Mouse (Mus musculus): ENCODE data around the gene Gpc4.

The Gpc4 gene

DNA sequence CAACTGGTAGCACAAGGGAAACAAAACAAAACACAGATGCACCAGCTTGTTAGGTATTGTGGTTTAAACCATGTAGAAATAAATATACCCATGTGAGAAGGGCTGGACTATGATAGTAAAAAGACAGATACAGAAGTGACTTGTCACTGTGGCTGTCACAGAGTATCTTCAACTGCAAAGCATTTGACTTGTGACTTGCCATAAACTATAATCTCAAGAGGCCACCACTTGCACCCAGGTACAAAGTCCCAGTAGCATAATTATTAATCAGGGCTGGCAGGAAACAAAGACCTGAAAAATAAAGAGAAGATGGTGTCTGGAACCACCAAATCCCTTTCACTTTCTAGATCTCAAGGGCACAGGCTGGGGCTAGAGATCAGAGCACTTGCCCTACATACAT, 19.5 kb downstream of the Gpc4 start:
- DNase-seq (ENCODE audit: low spot score): no peak

DNA sequence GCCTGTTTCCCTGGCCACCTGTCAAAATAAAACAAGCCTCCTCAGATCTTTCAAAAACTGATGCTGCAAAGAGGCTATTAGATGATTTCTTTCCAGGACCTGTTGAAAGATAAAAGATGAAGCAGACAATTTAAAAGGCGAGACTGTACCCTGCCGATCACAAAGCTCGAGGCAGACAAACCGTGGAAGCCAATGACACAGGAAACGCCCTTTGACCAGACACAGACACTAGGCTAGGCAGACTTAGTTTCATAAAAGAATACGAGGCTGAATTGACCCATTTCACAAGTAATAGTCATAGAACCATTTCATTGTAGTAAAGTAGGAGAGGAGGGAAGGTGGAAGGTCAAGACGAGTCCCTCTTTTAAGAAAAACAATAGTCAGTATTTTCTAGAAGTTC, 20.6 kb downstream of the Gpc4 start:
- no peak for DNase-seq (ENCODE audit: low spot score)

DNA sequence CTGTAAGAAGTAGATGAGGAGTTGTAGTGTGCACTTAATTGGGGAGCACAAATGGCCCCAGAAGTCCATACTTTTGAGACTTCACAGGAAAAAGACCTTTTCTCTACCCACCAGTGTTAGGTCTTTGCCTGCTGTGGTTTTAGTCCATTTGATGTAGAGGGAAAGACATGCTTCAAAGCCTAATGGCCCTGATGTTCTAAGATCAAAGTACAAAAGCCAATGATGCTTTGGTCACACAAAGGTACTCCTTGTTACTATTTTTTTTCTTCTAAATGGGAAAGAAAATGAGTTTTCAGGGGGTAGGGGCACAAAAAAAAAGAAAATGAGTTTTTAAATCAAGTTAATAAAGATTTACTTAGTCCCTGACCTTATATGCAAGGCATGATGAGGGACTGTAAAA, 24.7 kb downstream of the Gpc4 start:
- DNase-seq (ENCODE audit: low spot score): no peak

DNA sequence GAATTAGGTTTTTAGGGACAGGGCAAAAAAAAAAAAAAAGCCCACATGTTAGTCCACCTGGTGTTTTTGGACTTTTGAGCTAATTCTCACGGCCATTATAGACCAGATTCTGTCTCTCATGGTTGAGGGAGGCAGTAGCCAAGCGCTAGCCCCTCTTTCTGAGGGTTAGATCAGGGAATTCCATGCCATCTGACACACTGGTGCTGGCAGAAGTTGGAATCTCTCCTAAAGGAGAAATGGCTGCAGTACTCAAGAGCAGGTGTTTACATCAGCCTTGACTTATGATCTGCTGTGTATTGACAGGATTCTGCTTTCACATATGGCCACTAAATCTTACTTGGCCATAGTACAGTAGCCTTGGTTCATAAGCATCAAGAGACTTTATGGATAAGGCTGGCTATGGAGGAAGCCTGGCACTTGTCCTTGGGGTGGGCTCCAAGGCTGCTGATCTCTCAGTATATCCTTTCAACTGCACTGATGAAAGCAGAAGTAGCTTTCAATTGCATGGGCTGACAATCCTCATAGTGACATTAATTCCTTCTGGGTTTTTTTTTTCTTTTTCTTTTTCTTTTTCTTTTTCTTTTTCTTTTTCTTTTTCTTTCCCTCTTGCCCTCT, 26.5 kb downstream of the Gpc4 start:
- DNase-seq (ENCODE audit: low spot score): no peak

DNA sequence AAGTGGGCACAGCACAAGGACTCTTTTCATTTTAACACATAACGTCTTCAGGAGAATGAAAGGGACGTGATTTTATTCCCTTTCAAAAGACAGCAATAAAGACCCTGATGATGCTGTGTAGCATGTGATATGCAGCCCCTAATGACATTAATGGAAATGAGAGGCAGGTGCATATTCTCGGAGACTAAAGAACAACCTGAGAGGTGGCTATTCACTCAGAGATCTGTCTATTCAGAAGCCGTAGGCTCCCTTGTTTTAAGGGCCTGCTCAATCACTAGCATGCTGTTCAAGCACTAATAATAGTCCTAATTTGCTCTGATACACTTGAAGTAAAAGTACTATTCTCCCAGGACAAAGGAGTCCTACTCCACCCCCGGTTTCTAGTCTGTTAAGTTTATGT, 27.0 kb downstream of the Gpc4 start:
- no peak for DNase-seq (ENCODE audit: low spot score)

DNA sequence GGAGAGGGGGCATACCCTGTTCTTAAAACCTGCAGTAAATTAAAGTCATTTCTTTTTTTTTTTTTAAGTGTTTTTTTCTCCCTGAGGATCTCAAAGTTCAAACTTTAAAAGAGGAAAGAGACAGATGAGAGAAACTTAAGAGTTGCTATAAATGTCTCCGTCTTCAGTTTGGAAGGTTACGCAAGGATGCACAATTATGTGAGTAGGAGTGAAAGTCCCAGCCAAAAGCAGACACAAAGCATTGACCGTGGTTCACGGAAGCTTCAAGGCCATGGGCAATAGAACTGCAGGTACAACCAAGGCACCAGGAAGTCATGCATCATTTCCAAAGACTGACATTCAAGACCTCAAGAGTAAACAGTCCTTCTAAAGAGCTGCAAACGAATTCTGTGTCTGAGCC, 28.5 kb downstream of the Gpc4 start:
- no peak for DNase-seq (ENCODE audit: low spot score)

DNA sequence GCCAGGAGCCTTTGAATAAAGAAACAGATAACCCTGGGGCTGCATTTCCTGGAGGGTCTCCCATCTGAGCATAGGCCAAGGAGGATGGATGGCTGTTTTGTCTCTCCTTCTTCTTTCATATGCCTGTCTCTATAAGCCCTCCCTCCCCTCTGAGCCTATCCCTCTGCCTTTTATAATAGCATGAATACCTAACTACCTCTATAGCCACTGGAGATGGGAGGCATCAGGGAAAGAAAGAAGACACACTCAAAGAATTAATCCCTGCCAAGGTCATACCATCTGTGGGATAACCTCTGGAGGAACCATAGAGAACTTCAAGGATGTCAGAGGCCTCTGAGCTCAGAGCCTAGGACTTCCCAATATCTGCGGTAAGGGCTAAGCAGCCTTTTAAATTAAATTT, 35.4 kb downstream of the Gpc4 start:
- DNase-seq (ENCODE audit: low spot score): no peak

DNA sequence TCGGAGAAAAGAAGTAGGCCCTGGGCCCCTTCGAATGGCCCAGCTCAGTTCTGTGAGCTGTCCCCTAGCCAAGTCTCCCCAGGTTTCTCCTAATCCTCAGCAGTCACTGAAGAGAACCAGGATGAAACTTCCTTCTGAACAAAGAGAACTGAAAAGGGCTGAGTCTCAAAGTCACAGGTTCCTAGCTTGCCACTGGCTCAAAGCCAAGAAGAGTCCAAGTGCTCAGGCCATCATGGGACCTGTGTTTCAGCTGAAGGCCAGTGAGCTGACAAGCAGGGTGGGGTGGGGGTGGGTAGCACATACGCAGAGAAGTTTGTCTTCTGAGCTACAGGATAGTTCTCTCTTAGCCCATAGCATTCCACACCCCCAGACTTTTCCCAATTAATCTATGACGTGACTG, 36.3 kb downstream of the Gpc4 start:
- DNase-seq (ENCODE audit: low spot score): no peak

DNA sequence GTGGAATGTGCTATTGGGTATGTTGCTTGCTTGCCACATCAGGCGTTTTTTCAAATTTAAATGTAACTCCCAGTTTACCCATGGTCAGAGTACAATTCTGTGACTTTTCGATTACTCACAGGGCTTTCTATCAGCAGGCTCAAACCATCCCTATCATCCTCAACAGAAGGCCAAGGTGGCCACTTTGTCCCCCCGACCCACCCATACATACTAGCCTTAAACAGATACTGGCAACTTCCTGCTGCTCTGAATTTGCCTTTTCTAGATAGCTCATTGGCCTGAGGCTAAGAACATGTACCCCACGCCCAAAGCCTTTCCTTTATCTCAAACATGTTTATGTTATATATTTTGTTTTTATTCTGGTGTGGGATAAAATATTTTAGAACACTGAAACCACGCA, 51.4 kb downstream of the Gpc4 start:
- DNase-seq (ENCODE audit: low spot score): no peak

DNA sequence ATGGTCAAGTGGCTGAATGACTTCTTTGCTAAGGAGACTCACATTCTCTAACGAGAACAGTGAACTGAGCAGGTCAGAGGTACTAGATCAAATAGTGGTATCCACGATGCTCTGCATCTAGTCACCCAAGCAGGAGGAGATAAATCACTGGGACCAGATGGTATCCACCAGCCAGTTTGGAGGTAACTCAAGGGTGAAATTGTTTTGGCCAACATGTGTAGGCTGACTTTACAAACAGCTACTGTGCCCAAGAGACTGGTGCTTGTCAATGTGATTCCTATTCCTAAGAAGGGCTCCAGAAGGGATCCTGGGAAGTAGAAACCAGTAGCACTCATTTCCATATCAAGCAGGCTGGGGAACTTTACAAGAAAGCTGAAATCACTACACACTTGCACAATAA, 55.4 kb downstream of the Gpc4 start:
- no peak for DNase-seq (ENCODE audit: low spot score)

DNA sequence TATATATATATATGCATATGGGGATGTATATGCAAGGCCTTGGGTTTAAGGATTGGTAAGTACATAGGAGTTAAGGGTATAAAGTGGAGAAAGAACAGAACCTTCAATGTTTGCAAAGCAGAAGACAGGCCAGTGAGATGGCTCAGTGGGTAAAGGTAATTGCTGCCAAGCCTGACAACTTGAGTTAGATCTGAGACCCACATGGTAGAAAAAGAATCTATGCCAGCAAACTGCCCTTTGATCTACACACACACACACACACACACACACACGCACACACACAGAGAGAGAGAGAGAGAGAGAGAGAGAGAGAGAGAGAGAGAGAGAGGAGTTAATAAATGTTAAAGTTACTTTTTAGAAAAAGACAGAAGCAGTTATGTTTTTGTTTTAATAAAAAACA, 56.1 kb downstream of the Gpc4 start:
- no peak for DNase-seq (ENCODE audit: low spot score)

DNA sequence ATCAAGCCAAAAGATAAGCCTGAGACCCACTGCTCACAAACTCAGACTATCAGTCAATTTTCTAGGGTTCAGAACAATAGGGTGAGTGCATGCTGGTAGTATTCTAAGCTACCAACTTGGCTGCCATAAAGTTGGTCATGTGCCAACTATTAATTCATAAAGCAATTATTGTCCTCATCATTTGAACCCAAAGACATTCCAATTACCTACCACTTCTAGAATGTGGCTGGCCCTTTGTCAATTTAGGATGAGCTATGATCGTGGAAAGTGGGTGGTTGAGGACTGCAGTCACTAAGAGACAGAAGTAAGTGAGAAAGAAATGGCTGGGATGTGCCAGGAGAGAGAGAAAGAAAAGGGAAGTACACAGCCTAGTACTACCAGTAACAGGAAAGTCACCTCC, 61.3 kb downstream of the Gpc4 start:
- DNase-seq (ENCODE audit: low spot score): no peak

DNA sequence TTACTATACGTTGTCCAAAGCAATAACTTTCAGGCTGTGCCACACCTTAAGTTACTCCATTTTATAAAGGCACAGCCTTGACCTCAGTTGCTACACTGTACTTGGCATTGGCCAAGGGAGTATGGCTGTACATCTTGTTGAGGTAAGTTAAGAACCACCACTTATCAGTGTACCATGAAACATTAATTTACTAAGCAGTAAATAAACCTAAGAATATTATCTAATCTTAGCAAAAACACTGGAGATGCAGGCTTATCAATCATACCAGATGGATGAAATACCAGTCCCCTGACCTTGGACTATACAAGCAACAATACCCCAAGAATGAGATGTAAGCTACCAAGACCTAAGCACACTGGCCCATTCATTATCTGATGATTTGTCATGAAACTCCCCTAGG, 63.1 kb downstream of the Gpc4 start:
- DNase-seq (ENCODE audit: low spot score): no peak

DNA sequence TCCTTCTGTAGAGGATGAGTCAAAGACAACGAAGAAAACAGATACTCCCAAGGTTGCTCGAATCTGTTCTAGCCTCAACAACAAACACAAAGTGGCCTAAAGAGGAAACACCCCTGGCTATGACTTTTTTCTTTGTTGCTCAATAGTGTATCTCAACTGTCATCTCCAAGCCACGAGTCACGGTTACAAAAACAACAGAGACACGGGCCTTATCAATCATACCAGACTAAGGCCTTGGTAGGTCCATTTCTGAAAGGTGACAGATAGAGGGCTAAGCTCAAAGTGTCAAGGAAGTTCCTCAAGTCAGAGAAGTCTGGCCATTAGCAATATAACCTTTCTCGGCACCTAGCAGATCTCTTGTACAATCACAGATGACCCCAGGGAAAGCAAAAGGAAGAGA, 63.6 kb downstream of the Gpc4 start:
- DNase-seq (ENCODE audit: low spot score): no peak

DNA sequence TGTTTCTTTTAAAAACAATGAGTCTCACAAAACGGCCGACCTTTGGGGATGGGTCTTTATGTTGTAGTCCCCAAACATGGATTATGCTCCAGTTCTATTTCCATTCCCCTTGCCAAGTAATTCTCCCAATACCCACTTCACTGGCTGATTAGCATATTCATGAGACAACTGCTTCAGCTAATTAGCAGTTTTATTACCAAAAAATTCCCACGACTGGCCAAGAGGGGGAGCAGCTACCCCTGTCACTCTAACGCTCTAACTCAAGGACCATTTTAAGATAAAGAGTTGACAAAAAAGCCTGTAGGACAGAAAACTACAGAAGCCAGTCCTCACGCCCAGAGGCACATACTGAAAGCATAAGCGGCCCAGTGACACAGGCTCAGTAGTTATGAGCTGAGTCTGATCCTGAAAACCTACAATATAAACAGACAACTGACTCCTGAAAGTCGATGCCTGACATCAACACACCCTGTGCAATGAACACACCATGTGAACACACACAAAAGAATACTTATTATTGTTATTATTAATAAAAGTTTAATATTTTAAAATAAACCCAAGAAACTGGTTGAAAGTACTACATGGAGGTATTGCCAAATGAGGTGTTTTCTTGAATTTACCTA, 77.2 kb downstream of the Gpc4 start:
- DNase-seq (ENCODE audit: low spot score): no peak

DNA sequence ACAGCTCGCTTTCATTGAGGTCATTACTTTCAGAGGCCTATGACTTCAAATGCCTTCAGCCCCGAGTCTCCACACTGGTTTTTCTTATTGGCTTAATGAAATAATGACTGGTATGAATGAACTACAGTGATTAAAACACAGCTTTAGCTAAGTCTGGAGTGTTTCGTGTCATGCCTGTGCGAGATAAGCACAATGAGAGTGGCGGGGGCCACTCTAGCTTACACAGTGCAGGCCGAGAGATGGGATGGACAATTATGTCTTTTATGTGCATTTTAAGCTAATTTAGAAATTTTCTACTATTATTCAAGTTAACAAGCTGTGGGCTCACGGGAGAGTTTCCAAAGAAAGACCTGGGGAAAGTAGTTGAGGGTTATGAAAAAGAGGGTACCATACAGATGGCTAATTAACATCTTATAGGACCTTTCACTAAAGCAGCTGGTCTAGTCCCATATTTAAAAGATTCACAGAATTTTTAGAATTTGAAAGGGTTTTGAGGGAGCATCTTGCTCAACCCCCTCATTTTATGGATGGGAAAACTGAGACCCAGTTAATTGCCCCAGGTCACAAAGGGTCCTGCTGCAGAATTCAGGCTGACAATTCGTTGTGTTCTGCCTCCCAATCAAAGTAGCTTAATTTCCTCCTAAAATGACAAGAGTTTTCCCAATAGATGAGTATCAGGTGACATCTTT, 78.0 kb downstream of the Gpc4 start:
- DNase-seq (ENCODE audit: low spot score): no peak

DNA sequence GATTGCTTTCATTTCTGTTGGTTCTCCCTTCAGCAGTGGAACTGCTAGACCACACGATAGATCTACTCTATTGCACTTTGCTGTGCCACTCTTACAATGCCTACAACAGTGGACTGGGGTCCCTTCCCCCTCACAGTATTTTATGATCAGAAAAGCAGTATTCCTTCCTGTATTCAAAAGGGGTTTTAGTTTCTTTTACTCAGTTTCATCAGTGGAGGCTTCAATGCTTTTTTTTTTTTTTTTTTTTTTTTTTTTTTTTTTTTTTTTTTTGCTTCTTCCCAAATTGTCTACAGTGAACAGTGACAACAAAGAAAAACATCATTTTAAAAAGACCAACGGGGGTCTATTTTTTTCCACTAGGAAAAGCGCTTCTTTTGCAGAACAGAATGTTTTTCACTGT, 81.5 kb downstream of the Gpc4 start:
- no peak for DNase-seq (ENCODE audit: low spot score)

DNA sequence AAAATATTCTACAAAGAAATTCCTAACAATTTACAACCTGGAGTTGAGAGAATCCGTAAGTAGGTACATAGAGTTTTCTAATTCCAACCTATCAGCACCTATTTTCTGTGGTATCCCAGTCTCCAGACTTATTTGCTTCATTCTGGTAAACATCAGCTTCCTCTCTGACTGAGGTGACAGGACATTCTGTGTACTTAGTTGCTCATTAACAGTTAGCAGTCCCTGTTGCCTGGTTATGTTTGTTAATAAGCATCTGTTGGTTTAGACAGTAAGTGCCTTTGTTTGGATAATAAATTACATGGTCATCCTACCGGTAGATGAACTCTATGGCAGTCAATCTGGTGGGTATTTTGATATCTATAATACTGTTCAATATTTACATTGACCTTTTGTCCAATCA, 92.6 kb downstream of the Gpc4 start:
- no peak for DNase-seq (ENCODE audit: low spot score)

DNA sequence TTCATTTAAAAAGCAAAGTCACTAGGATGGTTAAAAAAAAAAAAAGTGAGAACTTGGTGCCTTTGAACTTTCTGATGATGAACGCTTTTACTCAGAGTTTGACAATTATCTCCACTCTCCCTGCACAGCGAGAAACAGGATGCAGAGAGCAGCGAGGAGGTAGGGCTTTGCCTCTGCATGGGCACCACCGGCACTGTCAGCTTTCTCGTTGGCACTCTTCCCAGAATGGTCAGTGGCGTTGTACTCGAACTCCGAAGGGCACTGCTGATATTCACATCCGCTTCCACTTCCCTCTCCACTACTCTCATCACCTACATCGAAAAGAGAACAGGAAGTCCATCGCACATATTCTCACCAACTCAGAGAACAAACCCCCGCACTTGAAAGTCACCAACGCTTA, 111.6 kb downstream of the Gpc4 start:
- peak; percentile 2 for DNase-seq (ENCODE audit: low spot score)

DNA sequence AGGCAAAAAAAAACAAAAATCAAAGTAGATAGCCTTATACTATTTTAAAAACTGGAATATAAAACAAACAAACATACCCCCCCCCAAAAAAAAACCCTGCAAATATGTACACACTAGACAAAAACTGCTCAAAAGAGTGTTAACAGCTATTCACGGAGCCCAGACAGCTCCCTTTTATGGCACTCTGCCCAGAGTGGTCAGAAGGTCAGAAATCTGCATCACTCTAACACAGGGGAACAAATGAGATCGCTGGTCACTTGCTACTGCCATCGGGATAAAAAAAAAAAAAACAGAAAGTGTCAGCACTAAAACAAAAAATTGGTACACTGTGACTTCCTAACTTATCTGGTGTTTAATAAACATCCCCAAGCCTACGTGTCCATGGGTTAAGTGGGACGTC, 113.0 kb downstream of the Gpc4 start:
- peak; percentile 14 for DNase-seq (ENCODE audit: low spot score)

DNA sequence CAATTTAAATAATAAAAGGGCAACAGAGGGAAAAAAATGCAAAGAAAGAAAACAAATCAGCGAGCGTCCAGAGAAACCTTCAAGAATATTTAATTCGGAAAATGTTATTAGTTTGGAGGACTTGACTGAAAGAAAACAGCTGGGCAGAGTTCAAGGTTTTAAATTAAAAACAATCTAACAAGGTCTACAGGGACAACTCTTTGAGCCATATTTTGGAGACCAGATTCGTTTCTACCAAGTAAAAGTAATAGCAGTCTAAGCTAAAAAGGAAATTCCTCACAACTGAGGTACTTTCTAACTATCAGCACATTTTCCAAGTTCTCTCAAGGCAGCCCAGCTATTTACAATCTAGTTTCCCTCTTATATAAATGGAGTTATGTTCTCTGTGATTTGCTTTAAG, 114.1 kb downstream of the Gpc4 start:
- no peak for DNase-seq (ENCODE audit: low spot score)

DNA sequence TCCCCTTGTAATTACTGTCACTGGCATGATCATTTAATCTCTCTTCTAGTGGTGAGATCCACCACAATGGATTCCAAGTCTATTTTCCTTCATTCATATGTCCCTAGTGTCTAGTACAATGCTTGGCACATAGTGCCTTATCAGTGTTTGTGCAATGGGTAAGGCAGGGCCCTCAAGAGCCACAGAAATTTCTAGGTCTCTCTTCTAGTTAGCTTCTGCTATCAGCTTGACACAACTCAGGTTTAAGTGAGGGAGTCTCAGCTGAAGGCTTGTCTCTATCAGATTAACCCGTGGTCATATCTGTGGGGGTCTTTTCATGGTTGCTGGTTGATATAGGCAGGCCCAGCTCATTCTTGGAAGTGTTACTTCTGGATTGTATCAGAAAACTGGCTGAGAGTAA, 125.2 kb downstream of the Gpc4 start:
- DNase-seq (ENCODE audit: low spot score): no peak

DNA sequence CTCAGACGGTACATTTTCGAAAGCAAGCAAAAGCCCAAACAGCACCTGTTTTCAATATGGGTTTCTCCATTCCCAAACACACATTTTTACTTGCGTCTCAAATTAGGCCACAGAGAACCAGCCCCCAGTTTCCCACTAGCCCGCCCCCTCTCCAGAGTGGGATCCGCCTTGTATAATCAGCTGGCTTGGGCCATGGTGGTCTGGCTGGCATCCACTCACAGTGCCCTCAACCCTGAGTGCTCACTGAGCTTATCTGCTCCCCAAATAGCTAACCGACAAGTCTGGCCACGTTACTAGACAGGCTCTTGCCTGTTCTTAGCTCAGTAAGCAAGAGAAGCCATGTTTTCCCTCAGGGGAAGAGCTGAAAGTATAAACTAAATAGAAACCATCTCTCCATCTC, 134.9 kb downstream of the Gpc4 start:
- no peak for DNase-seq (ENCODE audit: low spot score)

DNA sequence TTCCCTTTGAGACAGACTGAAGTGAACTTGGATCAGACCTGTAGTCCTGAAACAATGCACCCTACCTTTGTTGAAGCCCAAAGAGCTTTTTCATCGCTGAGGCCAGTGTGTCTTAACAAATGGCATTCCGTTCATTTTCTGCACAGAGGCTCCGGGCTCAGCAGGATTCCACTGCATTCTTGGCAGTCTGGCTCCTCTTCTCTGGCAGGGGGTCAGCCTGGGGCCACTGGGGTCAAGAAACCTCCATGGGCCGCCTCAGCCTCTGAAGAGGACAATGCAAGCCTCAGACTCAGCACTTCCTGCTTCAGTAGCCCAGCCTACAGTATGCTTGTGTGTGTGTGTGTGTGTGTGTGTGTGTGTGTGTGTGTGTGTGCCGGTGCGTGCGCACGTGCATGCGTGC, 147.4 kb downstream of the Gpc4 start:
- no peak for DNase-seq (ENCODE audit: low spot score)
